Mouse (Mus musculus) liver, embryonic 14.5 days (tissue): ENCODE results near the gene Ighmbp2. TPM values are rescaled to one million over a fixed set of nuclear protein-coding genes. Genes with fewer than 3 reads are reported as not detected.
A peak's percentile ranks its signal among the peaks of the same experiment; 100 is the strongest.

ENCODE experiments used
- ATAC-seq: fragments of 200-750 bp; cut with Nextera tagmentation; 2 replicates; pipeline ENCODE4 v1.8.0; 2017; ENCODE audit warnings: moderate number of reproducible peaks, mild to moderate bottlenecking, moderate library complexity; ENCODE audit not compliant: insufficient read depth
- DNase-seq, 3 experiments: peaks; one replicate each; pipeline ENCODE4 v3.0.0-alpha.2; 2012 to 2013; ENCODE audit warnings: low read depth in 3 of 3, low spot score in 3 of 3
- H3K27ac ChIP-seq: fragments of 300-500 bp; sonication (generic); 2 replicates; pipeline ENCODE4 v1.5.1; 2014; ENCODE audit warnings: moderate library complexity, mild to moderate bottlenecking, control low read depth, inconsistent platforms
- H3K27me3 ChIP-seq: fragments of 300-500 bp; sonication (generic); 2 replicates; pipeline ENCODE4 v1.6.1; 2014; ENCODE audit warnings: mild to moderate bottlenecking, low read length, moderate library complexity; ENCODE audit not compliant: control insufficient read depth, insufficient read depth
- H3K36me3 ChIP-seq: fragments of 300-500 bp; sonication (generic); replicated peaks from 2 replicates; pipeline ENCODE4 v1.6.1; 2014; ENCODE audit warnings: low read depth; ENCODE audit not compliant: control insufficient read depth, insufficient read depth
- H3K4me1 ChIP-seq, 2 experiments: fragments of 200-500 bp in 1 of 2; fragments of 300-500 bp in 1 of 2; sonication (generic) in 1 of 2; replicated peaks; 2 replicates each; pipeline ENCODE4 v1.6.1; 2012 to 2014; ENCODE audit warnings: antibody characterized with exemption in 1 of 2, inconsistent platforms in 1 of 2, low read length in 1 of 2; ENCODE audit not compliant: control insufficient read depth in 2 of 2, insufficient read depth in 2 of 2
- H3K4me2 ChIP-seq: fragments of 300-500 bp; sonication (generic); 2 replicates; pipeline ENCODE4 v1.6.1; 2014; ENCODE audit warnings: low read depth, mild to moderate bottlenecking, control low read depth, moderate library complexity
- H3K4me3 ChIP-seq, 2 experiments: fragments of 200-500 bp in 1 of 2; fragments of 300-500 bp in 1 of 2; sonication (generic) in 1 of 2; 2 replicates each; pipeline ENCODE4 v1.5.1; 2012 to 2014; ENCODE audit warnings: low read depth in 2 of 2, low read length in 2 of 2, mild to moderate bottlenecking in 2 of 2, control low read depth in 1 of 2, inconsistent platforms in 1 of 2, moderate library complexity in 1 of 2; ENCODE audit not compliant: insufficient read depth in 1 of 2
- H3K9ac ChIP-seq: fragments of 300-500 bp; sonication (generic); replicated peaks from 2 replicates; pipeline ENCODE4 v1.6.1; 2014; ENCODE audit warnings: mild to moderate bottlenecking, control low read depth, moderate library complexity
- H3K9me3 ChIP-seq: fragments of 300-500 bp; sonication (generic); 2 replicates; pipeline ENCODE4 v1.6.1; 2016; ENCODE audit warnings: low read length, mixed read lengths; ENCODE audit not compliant: control insufficient read depth
- CTCF ChIP-seq: IDR thresholded peaks from 2 replicates; pipeline ENCODE4 v1.5.1; 2016; ENCODE audit warnings: antibody characterized with exemption, low read depth, control low read depth
- EP300 ChIP-seq: IDR thresholded peaks from 2 replicates; pipeline ENCODE4 v1.6.1; 2016; ENCODE audit warnings: antibody characterized with exemption, low read depth
- WGBS: fragments of 180-500 bp; shearing (Covaris S2); extraction: QIAGEN DNeasy Blood & Tissue Kit; methylation state at CpG from one replicate; pipeline ENCODE4 v1.1.7; 2014; ENCODE audit not compliant: insufficient replicate concordance; 5-methylcytosine and 5-hydroxymethylcytosine counted together
- polyA plus RNA-seq, 2 experiments: library from polyadenylated mRNA; depleted of rRNA in 1 of 2; stranded (reverse) in 1 of 2; unstranded in 1 of 2; fragments of >200 nt; fragmentation: Nextera tagmentation in 1 of 2; extraction: Ambion mirVana in 1 of 2; gene quantifications; 2 replicates each; pipeline versions ENCODE4 v1.2.1 to v1.2.3; 2012 to 2014

The Ighmbp2 gene
- polyA plus RNA-seq (2012; rRNA removed) (1.4 and 1.6 TPM in 2 replicates), polyA plus RNA-seq (2014; fragmentation: Nextera tagmentation; extraction: Ambion mirVana) (2.0 and 2.3 TPM in 2 replicates)

DNA sequence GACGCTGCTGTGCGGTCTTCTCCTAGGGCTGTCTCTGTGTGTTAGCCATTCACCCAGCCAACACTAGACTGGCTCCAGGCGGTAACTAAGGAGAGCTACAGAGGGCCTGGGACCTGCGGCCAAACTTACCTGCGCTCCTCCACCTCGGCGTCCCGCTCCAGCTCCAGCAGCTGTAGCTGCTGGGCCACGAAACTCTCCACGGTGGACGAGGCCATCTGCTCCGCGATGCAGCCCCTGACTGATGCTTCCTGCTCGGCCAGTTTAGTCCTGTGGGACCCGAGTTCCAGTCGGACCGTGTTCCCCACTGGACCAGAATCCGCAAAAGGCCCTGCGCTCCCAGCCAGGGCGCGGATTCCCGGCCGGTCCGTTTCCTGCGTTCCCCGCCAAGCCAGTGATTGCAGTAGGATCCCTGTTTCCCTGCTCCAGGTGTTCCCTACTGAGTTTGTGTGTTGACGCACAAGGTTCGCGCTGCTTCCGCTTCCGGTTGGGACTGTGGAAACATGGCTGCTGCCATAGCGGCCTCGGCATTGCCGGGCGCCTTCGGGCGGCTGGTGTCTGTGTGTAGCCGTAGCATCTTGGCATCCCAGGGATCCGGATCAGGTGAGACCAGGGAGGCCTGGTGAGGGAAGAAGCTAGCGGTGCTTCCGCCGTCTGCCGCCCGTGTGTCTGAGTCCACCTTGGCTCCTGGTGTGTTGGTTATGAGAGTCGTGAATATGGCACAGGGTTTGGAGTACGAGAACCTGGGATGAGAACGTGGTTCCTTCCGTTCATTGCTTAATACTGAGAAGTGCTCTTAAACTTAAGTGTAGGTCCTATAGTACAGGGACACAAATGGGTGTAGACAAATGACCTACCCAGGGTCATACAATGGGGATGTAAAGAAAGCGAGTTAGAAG, at the start of gene Ighmbp2, which contains the start of gene Mrpl21:
TSS of gene Ighmbp2 (minus strand) at position 446 of the 896 bp plus-strand sequence.
TSS of gene Mrpl21 (plus strand) at position 330 of the 896 bp plus-strand sequence.
- Histone ChIP-seq H3K9me3 (no peaks in the 10 kb centered on the region), H3K36me3 (peaks cover 3% of the 10 kb centered on the region; the same call in 1 of the 2 replicates), H3K4me2 (peak within 1 kb of the TSS; percentile 80), H3K4me3 (peak within 1 kb of the TSS; percentile 66 to 83), H3K4me1 (peaks cover 10 to 11% of the 10 kb centered on the region in 2 experiments), H3K27ac (peak within 1 kb of the TSS; percentile 25), H3K9ac (peak within 1 kb of the TSS; percentile 87), H3K27me3 (no peaks in the 10 kb centered on the region)
- WGBS = under 1% methylated on average over 49 of the region's 49 CpGs
- TF ChIP-seq CTCF (peak; percentile 6; the same call in 1 of the 2 replicates), EP300 (no peak)
- ATAC-seq = peak; percentile 87
- DNase-seq = peak; percentile 72 to 79 (median 75)

GRCm38 (mm10) chr19:3326479-3327047, 43.7 kb upstream of the Ighmbp2 start:
- Histone ChIP-seq H3K27me3 (no peaks in the 10 kb centered on the region), H3K9me3 (no peaks in the 10 kb centered on the region), H3K36me3 (no peaks in the 10 kb centered on the region), H3K27ac (no peak overlapping the region), H3K4me2 (no peak overlapping the region), H3K4me1 (peaks cover 18 to 46% of the 10 kb centered on the region in 2 experiments), H3K9ac (no peak overlapping the region), H3K4me3 (no peak overlapping the region)
- no peak for ATAC-seq
- TF ChIP-seq CTCF = no peak
- no peak for TF ChIP-seq EP300
- 80% methylated on average over 12 of the region's 12 CpGs for WGBS
- DNase-seq = no peak

GRCm38 (mm10) chr19:3325771-3326478, 43.1 kb upstream of the Ighmbp2 start:
- H3K4me3 ChIP-seq = peak overlapping the region; percentile 31 to 68
- peak overlapping the region; percentile 94 for H3K4me2 ChIP-seq
- H3K9me3 ChIP-seq = no peaks in the 10 kb centered on the region
- no peaks in the 10 kb centered on the region for H3K27me3 ChIP-seq
- no peaks in the 10 kb centered on the region for H3K36me3 ChIP-seq
- H3K4me1 ChIP-seq = peaks cover 18 to 49% of the 10 kb centered on the region in 2 experiments
- 45% methylated on average over 15 of the region's 15 CpGs for WGBS
- no peak for ATAC-seq
- no peak for DNase-seq
- no peak for TF ChIP-seq CTCF
- no peak for TF ChIP-seq EP300
- peak overlapping the region; percentile 19 for H3K27ac ChIP-seq
- peak overlapping the region; percentile 33 for H3K9ac ChIP-seq

DNA sequence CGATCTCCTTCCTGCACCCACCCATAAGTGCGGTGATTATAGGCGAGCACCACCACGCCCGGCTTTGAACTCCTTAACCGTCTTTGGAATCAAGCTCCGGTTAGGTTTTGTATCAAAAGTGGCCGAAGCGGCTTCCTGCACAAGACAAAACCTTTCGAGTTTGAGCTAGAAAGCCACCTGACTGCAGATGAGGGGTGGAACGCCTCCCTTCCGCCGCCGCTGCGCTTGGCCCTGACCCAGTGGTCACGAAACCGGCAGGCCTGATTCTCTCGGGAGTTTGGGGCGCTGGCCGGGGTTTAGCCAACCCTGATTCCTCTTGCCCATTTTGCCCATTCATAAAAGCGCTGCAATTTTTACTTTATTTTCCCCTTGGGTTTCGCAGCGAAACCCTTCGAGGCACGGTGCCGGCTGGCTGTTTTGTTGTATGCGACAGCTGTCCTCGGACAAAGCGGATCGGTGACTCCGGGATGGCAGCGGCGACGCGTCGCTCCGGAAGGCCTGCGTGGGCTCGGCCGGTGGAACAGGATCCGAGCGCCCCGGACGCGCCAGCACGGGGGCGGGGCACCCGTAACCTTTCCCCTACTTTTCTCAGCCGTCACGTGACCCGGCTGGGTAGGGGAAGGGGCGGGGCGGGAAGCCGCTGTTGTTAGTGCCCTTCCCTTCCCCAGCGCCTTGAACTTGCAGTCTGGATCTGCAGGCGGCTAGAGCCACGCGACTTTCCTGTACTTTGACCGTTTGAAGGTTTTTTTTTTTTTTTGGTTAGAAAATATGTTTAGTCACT, 42.3 kb upstream of the Ighmbp2 start:
- Histone ChIP-seq H3K27ac (peak overlapping the region; percentile 70), H3K9ac (peak overlapping the region; percentile 3), H3K9me3 (no peaks in the 10 kb centered on the region), H3K4me2 (peak overlapping the region; percentile 94), H3K4me3 (peak overlapping the region; percentile 68 to 70), H3K36me3 (no peaks in the 10 kb centered on the region), H3K4me1 (peaks cover 18 to 50% of the 10 kb centered on the region in 2 experiments), H3K27me3 (no peaks in the 10 kb centered on the region)
- ATAC-seq (peak; percentile 57), DNase-seq (peak; percentile 83 to 88 (median 85))
- under 1% methylated on average over 59 of the region's 59 CpGs for WGBS
- peak; percentile 1; the same call in 1 of the 2 replicates for TF ChIP-seq CTCF
- peak; percentile 24; the same call in 1 of the 2 replicates for TF ChIP-seq EP300
